Mouse (Mus musculus) hindbrain, embryonic 14.5 days (tissue): ENCODE measurements around the gene Gfod2. TPM values are rescaled to one million over a fixed set of nuclear protein-coding genes. Genes with fewer than 3 reads are reported as not detected.

ENCODE experiments used
- ATAC-seq: fragments of 200-750 bp; cut with Nextera tagmentation; 2 replicates; pipeline ENCODE4 v1.8.0; 2017; ENCODE audit warnings: moderate number of reproducible peaks, mild to moderate bottlenecking, moderate TSS enrichment, moderate library complexity; ENCODE audit not compliant: low FRiP score
- DNase-seq: peaks from one replicate; pipeline ENCODE4 v3.0.0-alpha.2; 2015; ENCODE audit warnings: low spot score
- H3K27ac ChIP-seq: fragments of 300-500 bp; sonication (generic); 2 replicates; pipeline ENCODE4 v1.5.1; 2014; ENCODE audit warnings: mild to moderate bottlenecking, moderate library complexity
- H3K27me3 ChIP-seq: fragments of 300-500 bp; sonication (generic); 2 replicates; pipeline ENCODE4 v1.6.1; 2014; ENCODE audit warnings: mild to moderate bottlenecking, low read length, mixed read lengths; ENCODE audit not compliant: control insufficient read depth, insufficient read depth
- H3K36me3 ChIP-seq: fragments of 300-500 bp; sonication (generic); replicated peaks from 2 replicates; pipeline ENCODE4 v1.6.1; 2014; ENCODE audit not compliant: control insufficient read depth, insufficient read depth
- H3K4me1 ChIP-seq: fragments of 300-500 bp; sonication (generic); replicated peaks from 2 replicates; pipeline ENCODE4 v1.6.1; 2014; ENCODE audit warnings: antibody characterized with exemption, low read length, mixed read lengths; ENCODE audit not compliant: control insufficient read depth, insufficient read depth
- H3K4me2 ChIP-seq: fragments of 300-500 bp; sonication (generic); replicated peaks from 2 replicates; pipeline ENCODE4 v1.6.1; 2014; ENCODE audit warnings: mild to moderate bottlenecking, moderate library complexity
- H3K4me3 ChIP-seq: fragments of 300-500 bp; sonication (generic); replicated peaks from 2 replicates; pipeline ENCODE4 v1.5.1; 2014; ENCODE audit warnings: mild to moderate bottlenecking, low read length
- H3K9ac ChIP-seq: fragments of 300-500 bp; sonication (generic); 2 replicates; pipeline ENCODE4 v1.6.1; 2014
- H3K9me3 ChIP-seq: fragments of 300-500 bp; sonication (generic); 2 replicates; pipeline ENCODE4 v1.6.1; 2016; ENCODE audit warnings: low read length; ENCODE audit not compliant: control insufficient read depth
- WGBS: fragments of 180-500 bp; shearing (Covaris S2); extraction: QIAGEN DNeasy Blood & Tissue Kit; methylation state at CpG from one replicate; pipeline ENCODE4 v1.1.7; 2014; 5-methylcytosine and 5-hydroxymethylcytosine counted together
- polyA plus RNA-seq: library from polyadenylated mRNA; unstranded; fragments of >200 nt; fragmentation: Nextera tagmentation; extraction: Ambion mirVana; gene quantifications from 2 replicates; pipeline ENCODE4 v1.2.1, GENCODE M21; 2014

The Gfod2 gene
- polyA plus RNA-seq, 1 experiment from 2014 or later: 62.7 TPM

- no peak overlapping the region for H3K4me3 ChIP-seq
- H3K27me3 ChIP-seq: no peaks in the 10 kb centered on the region
- ATAC-seq (no peak), DNase-seq (no peak)
- H3K27ac ChIP-seq: no peak overlapping the region
- 93% methylated on average over 11 of the region's 11 CpGs for WGBS
- H3K36me3 ChIP-seq: peaks cover 25% of the 10 kb centered on the region
- peaks cover 13% of the 10 kb centered on the region for H3K4me1 ChIP-seq
- no peak overlapping the region for H3K9ac ChIP-seq
- no peaks in the 10 kb centered on the region for H3K9me3 ChIP-seq
- H3K4me2 ChIP-seq: no peak overlapping the region
Observed at GRCm38 (mm10) chr8:105692449-105693182, 65.8 kb downstream of the Gfod2 start.

- Histone ChIP-seq H3K27me3 (no peaks in the 10 kb centered on the region), H3K4me3 (no peak overlapping the region), H3K36me3 (peaks cover 9% of the 10 kb centered on the region), H3K4me2 (no peak overlapping the region), H3K27ac (no peak overlapping the region), H3K9me3 (no peaks in the 10 kb centered on the region), H3K4me1 (peaks cover 13% of the 10 kb centered on the region), H3K9ac (no peak overlapping the region)
- 87% methylated on average over 14 of the region's 14 CpGs for WGBS
- no peak for DNase-seq
- no peak for ATAC-seq
Observed at GRCm38 (mm10) chr8:105690978-105691377, 67.5 kb downstream of the Gfod2 start.

GRCm38 (mm10) chr8:105689983-105690360, 68.5 kb downstream of the Gfod2 start:
- H3K4me1 ChIP-seq: peaks cover 5% of the 10 kb centered on the region
- ATAC-seq (no peak), DNase-seq (no peak)
- no peaks in the 10 kb centered on the region for H3K36me3 ChIP-seq
- no peaks in the 10 kb centered on the region for H3K9me3 ChIP-seq
- H3K4me3 ChIP-seq: no peak overlapping the region
- no peak overlapping the region for H3K9ac ChIP-seq
- 96% methylated on average over 9 of the region's 9 CpGs for WGBS
- H3K4me2 ChIP-seq: no peak overlapping the region
- no peaks in the 10 kb centered on the region for H3K27me3 ChIP-seq
- no peak overlapping the region for H3K27ac ChIP-seq

- Histone ChIP-seq H3K27ac (no peak overlapping the region), H3K4me2 (no peak overlapping the region), H3K9ac (no peak overlapping the region), H3K27me3 (no peaks in the 10 kb centered on the region), H3K4me1 (no peaks in the 10 kb centered on the region), H3K4me3 (no peak overlapping the region), H3K9me3 (no peaks in the 10 kb centered on the region), H3K36me3 (no peaks in the 10 kb centered on the region)
- DNase-seq: no peak
- WGBS: 61% methylated on average over 35 of the region's 35 CpGs
- ATAC-seq: no peak
Observed at GRCm38 (mm10) chr8:105689256-105689982, 69.0 kb downstream of the Gfod2 start.

GRCm38 (mm10) chr8:105688242-105688752, 70.2 kb downstream of the Gfod2 start:
- Histone ChIP-seq H3K9me3 (no peaks in the 10 kb centered on the region), H3K4me2 (no peak overlapping the region), H3K36me3 (peaks cover 10% of the 10 kb centered on the region; the same call in 1 of the 2 replicates), H3K27ac (no peak overlapping the region), H3K27me3 (no peaks in the 10 kb centered on the region), H3K4me1 (no peaks in the 10 kb centered on the region), H3K9ac (no peak overlapping the region), H3K4me3 (no peak overlapping the region)
- DNase-seq: no peak
- 73% methylated on average over 14 of the region's 14 CpGs for WGBS
- ATAC-seq: no peak

- Histone ChIP-seq H3K9ac (no peak overlapping the region), H3K4me3 (no peak overlapping the region)
- 65% methylated on average over 8 of the region's 8 CpGs for WGBS
Observed at GRCm38 (mm10) chr8:105687512-105687911, 71.0 kb downstream of the Gfod2 start.

GRCm38 (mm10) chr8:105686551-105686950, 71.9 kb downstream of the Gfod2 start:
- H3K27me3 ChIP-seq: no peaks in the 10 kb centered on the region
- no peak overlapping the region for H3K4me2 ChIP-seq
- DNase-seq (no peak), ATAC-seq (no peak)
- H3K4me1 ChIP-seq: no peaks in the 10 kb centered on the region
- H3K27ac ChIP-seq: no peak overlapping the region
- H3K4me3 ChIP-seq: no peak overlapping the region
- peaks cover 28% of the 10 kb centered on the region for H3K36me3 ChIP-seq
- WGBS: 66% methylated on average over 6 of the region's 6 CpGs
- no peaks in the 10 kb centered on the region for H3K9me3 ChIP-seq
- no peak overlapping the region for H3K9ac ChIP-seq

More at GRCm38 (mm10) chr8:105687512-105687911, 71.0 kb downstream of the Gfod2 start:
- peaks cover 18% of the 10 kb centered on the region for H3K36me3 ChIP-seq
- ATAC-seq: no peak
- H3K4me2 ChIP-seq: no peak overlapping the region
- no peak for DNase-seq
- H3K4me1 ChIP-seq: no peaks in the 10 kb centered on the region
- H3K27ac ChIP-seq: no peak overlapping the region
- no peaks in the 10 kb centered on the region for H3K9me3 ChIP-seq
- H3K27me3 ChIP-seq: no peaks in the 10 kb centered on the region

GRCm38 (mm10) chr8:105685796-105686308, 72.6 kb downstream of the Gfod2 start, which contains the start of gene Carmil2:
Carmil2 (plus strand) TSS chr8:105686274.
- Histone ChIP-seq H3K4me2 (peak within 1 kb of the TSS; percentile 10; the same call in 1 of the 2 replicates), H3K4me3 (no peak within 1 kb of the TSS), H3K27ac (no peak within 1 kb of the TSS), H3K9ac (no peak within 1 kb of the TSS), H3K9me3 (no peaks in the 10 kb centered on the region), H3K36me3 (peaks cover 35% of the 10 kb centered on the region), H3K27me3 (no peaks in the 10 kb centered on the region), H3K4me1 (no peaks in the 10 kb centered on the region)
- no peak for DNase-seq
- WGBS: 15% methylated on average over 26 of the region's 26 CpGs
- no peak for ATAC-seq

GRCm38 (mm10) chr8:105685325-105685724, 73.1 kb downstream of the Gfod2 start:
- no peaks in the 10 kb centered on the region for H3K27me3 ChIP-seq
- peaks cover 40% of the 10 kb centered on the region for H3K36me3 ChIP-seq
- no peak overlapping the region for H3K27ac ChIP-seq
- no peak for ATAC-seq
- H3K4me1 ChIP-seq: no peaks in the 10 kb centered on the region
- DNase-seq: no peak
- H3K9ac ChIP-seq: no peak overlapping the region
- 86% methylated on average over 7 of the region's 7 CpGs for WGBS
- H3K4me2 ChIP-seq: no peak overlapping the region; the same call in 1 of the 2 replicates
- no peak overlapping the region for H3K4me3 ChIP-seq
- H3K9me3 ChIP-seq: no peaks in the 10 kb centered on the region
